Mouse (Mus musculus): ENCODE measurements around the gene Bag6. TPM values are rescaled to one million over a fixed set of nuclear protein-coding genes. Genes with fewer than 3 reads are reported as not detected.
A peak's percentile ranks its signal among the peaks of the same experiment; 100 is the strongest.

Gene Bag6
- total RNA-seq, 1 experiment from 2014 or later, result 461 TPM

DNA sequence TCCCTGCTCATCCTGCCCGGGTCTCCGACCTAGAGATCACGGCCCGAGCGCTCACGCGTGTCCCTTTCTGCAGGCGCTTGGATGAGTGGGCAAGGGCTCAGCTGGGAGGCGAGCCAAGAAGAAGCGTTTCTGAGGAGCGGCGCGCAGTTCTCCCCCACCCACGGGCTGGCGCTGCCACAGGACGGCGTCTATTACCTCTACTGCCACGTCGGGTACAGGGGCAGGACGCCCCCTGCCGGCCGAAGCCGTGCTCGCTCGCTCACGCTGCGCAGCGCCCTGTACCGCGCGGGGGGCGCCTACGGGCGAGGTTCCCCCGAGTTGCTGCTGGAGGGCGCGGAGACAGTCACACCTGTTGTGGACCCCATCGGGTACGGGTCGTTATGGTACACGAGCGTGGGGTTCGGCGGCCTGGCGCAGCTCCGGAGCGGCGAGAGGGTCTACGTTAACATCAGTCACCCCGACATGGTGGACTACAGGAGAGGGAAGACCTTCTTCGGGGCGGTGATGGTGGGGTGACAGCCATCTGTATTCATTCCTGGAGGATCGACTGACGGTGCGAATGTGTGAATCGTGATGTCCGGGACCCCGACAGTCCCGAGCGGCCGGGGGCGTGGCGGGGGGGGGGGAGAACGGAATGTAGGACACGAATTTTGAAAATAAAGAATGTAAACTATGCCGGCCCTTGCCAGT, 60.8 kb downstream of the Bag6 start:
- peak; percentile 86 for DNase-seq

DNA sequence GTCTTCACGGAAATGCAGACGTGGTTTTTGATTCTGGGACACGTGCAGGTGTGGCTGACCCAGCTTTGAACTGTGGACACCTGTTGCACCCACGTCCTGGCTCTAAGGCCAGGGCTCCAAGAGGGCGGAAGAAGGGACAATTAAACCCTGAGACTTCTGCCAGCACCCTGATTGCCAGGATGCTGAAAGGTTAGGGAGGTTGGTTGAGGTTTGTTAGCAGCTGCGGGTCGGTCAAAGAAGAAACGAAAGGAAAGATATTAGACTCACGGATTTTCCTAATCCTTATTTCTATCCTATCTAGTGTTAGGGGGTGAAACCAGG, 61.3 kb downstream of the Bag6 start:
- DNase-seq, result no peak

Small RNA genes within 50 kb of the gene (microRNA-seq; reads per million reads assigned to microRNA genes)
- 0 reads per million in 2 experiments for gene Mir6973a

Other genes with a start within 250 kb of the Bag6 start
- gene C2, start 236.9 kb upstream of the Bag6 start, total RNA-seq (2021), result 71.7 and 86.4 TPM in 2 replicates
- gene Ehmt2, start 236.7 kb upstream of the Bag6 start, total RNA-seq (2021), result 158 and 186 TPM in 2 replicates
- gene Slc44a4, start 220.7 kb upstream of the Bag6 start, total RNA-seq (2021), result 1.7 and 2.4 TPM in 2 replicates
- gene Neu1, start 203.9 kb upstream of the Bag6 start, total RNA-seq (2021), result 26.1 and 27.6 TPM in 2 replicates
- 29.0 and 79.3 TPM in 2 replicates for gene Hspa1b, start 175.9 kb upstream of the Bag6 start, total RNA-seq (2021)
- not detected in 2 replicates for gene Gm20481, start 165.3 kb upstream of the Bag6 start, total RNA-seq (2021)
- gene Hspa1a, start 163.0 kb upstream of the Bag6 start, total RNA-seq (2021), result 18.9 and 33.6 TPM in 2 replicates
- gene Hspa1l, start 162.5 kb upstream of the Bag6 start, total RNA-seq (2021), result 0.27 TPM in 1 of 2 replicates, not detected in the other
- gene Lsm2, start 153.3 kb upstream of the Bag6 start, total RNA-seq (2021), result 39.6 and 51.2 TPM in 2 replicates
- gene Vars, start 134.2 kb upstream of the Bag6 start, total RNA-seq (2021), result 62.4 and 64.8 TPM in 2 replicates
- 0.57 and 0.97 TPM in 2 replicates for gene Vwa7, start 118.6 kb upstream of the Bag6 start, total RNA-seq (2021)
- gene Sapcd1, start 107.2 kb upstream of the Bag6 start, total RNA-seq (2021), result 0.61 TPM in 1 of 2 replicates, not detected in the other
- 1.3 and 1.6 TPM in 2 replicates for gene Msh5, start 88.4 kb upstream of the Bag6 start, total RNA-seq (2021)
- gene Clic1, start 85.2 kb upstream of the Bag6 start, total RNA-seq (2021), result 79.7 and 90.5 TPM in 2 replicates
- gene Ddah2, start 76.1 kb upstream of the Bag6 start, total RNA-seq (2021), result 14.2 and 17.8 TPM in 2 replicates
- gene Ly6g6c, start 69.8 kb upstream of the Bag6 start, total RNA-seq (2021), result not detected in 2 replicates
- gene Mpig6b, start 69.0 kb upstream of the Bag6 start, total RNA-seq (2021), result 0.24 TPM in 1 of 2 replicates, not detected in the other
- not detected in 2 replicates for gene Ly6g6e, start 58.3 kb upstream of the Bag6 start, total RNA-seq (2021)
- 1.5 and 2.0 TPM in 2 replicates for gene Ly6g6d, start 57.1 kb upstream of the Bag6 start, total RNA-seq (2021)
- not detected in 2 replicates for gene Ly6g6f, start 49.6 kb upstream of the Bag6 start, total RNA-seq (2021)
- 67.1 and 84.9 TPM in 2 replicates for gene Abhd16a, start 45.9 kb upstream of the Bag6 start, total RNA-seq (2021)
- gene Ly6g5c, start 26.9 kb upstream of the Bag6 start, total RNA-seq (2021), result not detected in 2 replicates
- gene Ly6g5b, start 19.8 kb upstream of the Bag6 start, total RNA-seq (2021), result 0.30 and 0.81 TPM in 2 replicates
- 19.0 and 19.4 TPM in 2 replicates for gene Gpank1, start 13.7 kb upstream of the Bag6 start, total RNA-seq (2021)
- gene Csnk2b, start 13.1 kb upstream of the Bag6 start, total RNA-seq (2021), result 201 and 272 TPM in 2 replicates
- 23.0 and 29.7 TPM in 2 replicates for gene D17H6S53E, start 8.8 kb upstream of the Bag6 start, total RNA-seq (2021)
- 2.9 TPM in 1 of 2 replicates, not detected in the other for gene Apom, start 3.1 kb upstream of the Bag6 start, total RNA-seq (2021)
- gene Prrc2a, start 29.7 kb downstream of the Bag6 start, total RNA-seq (2021), result 268 and 310 TPM in 2 replicates
- 2.3 and 3.0 TPM in 2 replicates for gene Aif1, start 40.9 kb downstream of the Bag6 start, total RNA-seq (2021)
- 5.2 TPM in 1 of 2 replicates, not detected in the other for gene Lst1, start 53.3 kb downstream of the Bag6 start, total RNA-seq (2021)
- gene Ltb, start 59.3 kb downstream of the Bag6 start, total RNA-seq (2021), result 2.8 and 8.5 TPM in 2 replicates
- 0.58 and 0.76 TPM in 2 replicates for gene Tnf, start 66.8 kb downstream of the Bag6 start, total RNA-seq (2021)
- gene Lta, start 70.2 kb downstream of the Bag6 start, total RNA-seq (2021), result 0.30 TPM in 1 of 2 replicates, not detected in the other
- gene Gm16181, start 85.7 kb downstream of the Bag6 start, total RNA-seq (2021), result not detected in 2 replicates
- 8.0 and 8.4 TPM in 2 replicates for gene Atp6v1g2, start 98.5 kb downstream of the Bag6 start, total RNA-seq (2021)
- 18.3 and 24.1 TPM in 2 replicates for gene Nfkbil1, start 100.6 kb downstream of the Bag6 start, total RNA-seq (2021)
- gene Ddx39b, start 106.6 kb downstream of the Bag6 start, total RNA-seq (2021), result 237 and 249 TPM in 2 replicates
- gene H2-D1, start 127.6 kb downstream of the Bag6 start, total RNA-seq (2021), result 86.1 and 109 TPM in 2 replicates
- 0.90 and 2.0 TPM in 2 replicates for gene H2-Q1, start 185.2 kb downstream of the Bag6 start, total RNA-seq (2021)
- gene H2-Q2, start 207.1 kb downstream of the Bag6 start, total RNA-seq (2021), result 1.1 TPM in 1 of 2 replicates, not detected in the other
- 16.5 and 20.9 TPM in 2 replicates for gene H2-Q4, start 244.4 kb downstream of the Bag6 start, total RNA-seq (2021)